Mouse (Mus musculus) ES-CJ7 (cell line): ENCODE measurements around the gene Eefsec.

ENCODE experiments used
- DNase-seq: peaks from one replicate; pipeline ENCODE4 v3.0.0; 2011; ENCODE audit warnings: low read depth, low spot score

Gene Eefsec

GRCm38 (mm10) chr6:88446063-88447002, at the start of gene Eefsec:
Gene Eefsec, minus strand, starts transcription at chr6:88446539.
- peak; percentile 82 for DNase-seq

GRCm38 (mm10) chr6:88493712-88494111, 47.4 kb upstream of the Eefsec start:
- no peak for DNase-seq

- DNase-seq = no peak
Observed at GRCm38 (mm10) chr6:88490629-88491354, 44.5 kb upstream of the Eefsec start.

- no peak for DNase-seq
Observed at GRCm38 (mm10) chr6:88489834-88490233, 43.5 kb upstream of the Eefsec start.

GRCm38 (mm10) chr6:88489026-88489425, 42.7 kb upstream of the Eefsec start:
- DNase-seq = no peak

- no peak for DNase-seq
Observed at GRCm38 (mm10) chr6:88486893-88487292, 40.6 kb upstream of the Eefsec start.

GRCm38 (mm10) chr6:88485378-88485777, 39.0 kb upstream of the Eefsec start:
- no peak for DNase-seq

- DNase-seq = no peak
Observed at GRCm38 (mm10) chr6:88483913-88484312, 37.6 kb upstream of the Eefsec start.

- peak; percentile 97 for DNase-seq
Observed at GRCm38 (mm10) chr6:88483111-88483510, 36.8 kb upstream of the Eefsec start.

GRCm38 (mm10) chr6:88480421-88480820, 34.1 kb upstream of the Eefsec start:
- no peak for DNase-seq

GRCm38 (mm10) chr6:88469878-88470277, 23.5 kb upstream of the Eefsec start:
- peak; percentile 50 for DNase-seq

- DNase-seq = peak; percentile 99
Observed at GRCm38 (mm10) chr6:88465181-88465920, 19.0 kb upstream of the Eefsec start, which contains the start of gene Ruvbl1. Gene Ruvbl1, plus strand, starts transcription at chr6:88465409.

- DNase-seq = peak; percentile 83
Observed at GRCm38 (mm10) chr6:88454545-88454944, 8.2 kb upstream of the Eefsec start.

- DNase-seq = peak; percentile 75
Observed at GRCm38 (mm10) chr6:88447454-88447853, 1.1 kb upstream of the Eefsec start.

GRCm38 (mm10) chr6:88445661-88446060, 678 bp downstream of the Eefsec start:
- no peak for DNase-seq

GRCm38 (mm10) chr6:88444076-88444750, 2.1 kb downstream of the Eefsec start:
- no peak for DNase-seq

GRCm38 (mm10) chr6:88443446-88443845, 2.9 kb downstream of the Eefsec start:
- no peak for DNase-seq

- DNase-seq = no peak
Observed at GRCm38 (mm10) chr6:88442551-88442950, 3.8 kb downstream of the Eefsec start.

GRCm38 (mm10) chr6:88439056-88439455, 7.3 kb downstream of the Eefsec start:
- no peak for DNase-seq

GRCm38 (mm10) chr6:88435609-88436008, 10.7 kb downstream of the Eefsec start:
- DNase-seq = no peak

- DNase-seq = peak; percentile 62
Observed at GRCm38 (mm10) chr6:88431202-88431601, 15.1 kb downstream of the Eefsec start.
